Mouse (Mus musculus) kidney, embryonic 14.5 days (tissue): ENCODE measurements around the gene Rsph10b. TPM values are rescaled to one million over a fixed set of nuclear protein-coding genes. Genes with fewer than 3 reads are reported as not detected.
"Not testable (repeated sequence)": the region's sequence is repeated elsewhere in the genome, so short reads cannot be mapped to it uniquely, and the experiment has no call there.

Experiments used
- ATAC-seq: fragments of 200-750 bp; cut with Nextera tagmentation; 2 replicates; pipeline ENCODE4 v1.8.0; 2017; ENCODE audit warnings: moderate number of reproducible peaks, mild to moderate bottlenecking, moderate TSS enrichment, moderate library complexity; ENCODE audit not compliant: low FRiP score, low TSS enrichment
- H3K27ac ChIP-seq: fragments of 300-500 bp; sonication (generic); 2 replicates; pipeline ENCODE4 v1.5.1; 2014; ENCODE audit warnings: low read depth, mild to moderate bottlenecking, low read length, moderate library complexity, mixed read lengths
- H3K27me3 ChIP-seq: fragments of 300-500 bp; sonication (generic); 2 replicates; pipeline ENCODE4 v1.6.1; 2014; ENCODE audit warnings: mild to moderate bottlenecking, low read length; ENCODE audit not compliant: control insufficient read depth, insufficient read depth
- H3K36me3 ChIP-seq: fragments of 300-500 bp; sonication (generic); 2 replicates; pipeline ENCODE4 v1.6.1; 2014; ENCODE audit warnings: low read length, mixed read lengths; ENCODE audit not compliant: control insufficient read depth, insufficient read depth
- H3K4me1 ChIP-seq: fragments of 300-500 bp; sonication (generic); 2 replicates; pipeline ENCODE4 v1.6.1; 2014; ENCODE audit warnings: low read length, mixed read lengths; ENCODE audit not compliant: control insufficient read depth, insufficient read depth
- H3K4me2 ChIP-seq: fragments of 300-500 bp; sonication (generic); replicated peaks from 2 replicates; pipeline ENCODE4 v1.6.1; 2014; ENCODE audit warnings: low read depth, mild to moderate bottlenecking, low read length
- H3K4me3 ChIP-seq: fragments of 300-500 bp; sonication (generic); 2 replicates; pipeline ENCODE4 v1.5.1; 2014; ENCODE audit warnings: mild to moderate bottlenecking, low read length
- H3K9ac ChIP-seq: fragments of 300-500 bp; sonication (generic); 2 replicates; pipeline ENCODE4 v1.6.1; 2014; ENCODE audit warnings: low read depth, mild to moderate bottlenecking, low read length, moderate library complexity
- H3K9me3 ChIP-seq: fragments of 300-500 bp; sonication (generic); 2 replicates; pipeline ENCODE4 v1.6.1; 2016; ENCODE audit warnings: low read length; ENCODE audit not compliant: control insufficient read depth
- WGBS: fragments of 180-500 bp; shearing (Covaris S2); extraction: QIAGEN DNeasy Blood & Tissue Kit; methylation state at CpG from one replicate; pipeline ENCODE4 v1.1.7; 2014; 5-methylcytosine and 5-hydroxymethylcytosine counted together
- polyA plus RNA-seq: library from polyadenylated mRNA; unstranded; fragments of >200 nt; fragmentation: Nextera tagmentation; extraction: Ambion mirVana; gene quantifications from 2 replicates; pipeline ENCODE4 v1.2.1, GENCODE M21; 2014

Gene Rsph10b
- polyA plus RNA-seq, 1 experiment from 2014 or later: 0.68 TPM

DNA sequence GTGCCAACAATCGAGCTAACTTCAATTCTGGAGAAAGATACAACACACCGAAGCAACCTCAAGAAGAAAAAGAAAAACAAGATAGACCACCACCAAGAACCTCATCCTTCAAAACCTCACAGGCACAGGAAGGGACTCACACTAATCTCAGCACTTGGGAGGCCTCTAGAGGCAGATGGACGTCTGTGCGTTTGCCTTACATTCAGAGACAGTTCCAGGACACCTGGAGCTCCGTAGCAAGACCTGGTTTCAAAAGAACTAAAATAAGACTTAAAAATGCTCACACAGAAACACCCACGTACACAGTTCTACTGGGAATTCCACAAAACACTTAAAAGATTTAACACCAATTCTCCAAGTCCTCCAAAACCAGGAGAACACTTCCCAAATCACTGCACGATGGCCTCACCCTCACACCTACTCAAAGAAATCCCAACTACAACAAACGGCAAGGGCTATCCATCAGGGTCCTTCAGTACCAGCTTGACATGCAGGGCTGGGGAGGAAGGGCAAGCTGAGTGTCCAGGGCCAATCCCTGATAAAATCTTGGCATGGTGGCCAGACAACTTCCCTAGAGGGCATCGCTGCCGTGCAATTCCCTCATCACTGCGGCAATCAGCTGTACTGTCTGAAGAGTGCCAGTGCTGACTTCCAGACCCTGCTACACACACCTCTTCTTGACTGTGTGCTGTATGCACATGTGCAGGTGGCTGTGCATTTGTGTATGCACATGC lies 62.0 kb downstream of the Rsph10b start:
- no peaks in the 10 kb centered on the region for H3K27me3 ChIP-seq
- H3K27ac ChIP-seq: no peak overlapping the region

DNA sequence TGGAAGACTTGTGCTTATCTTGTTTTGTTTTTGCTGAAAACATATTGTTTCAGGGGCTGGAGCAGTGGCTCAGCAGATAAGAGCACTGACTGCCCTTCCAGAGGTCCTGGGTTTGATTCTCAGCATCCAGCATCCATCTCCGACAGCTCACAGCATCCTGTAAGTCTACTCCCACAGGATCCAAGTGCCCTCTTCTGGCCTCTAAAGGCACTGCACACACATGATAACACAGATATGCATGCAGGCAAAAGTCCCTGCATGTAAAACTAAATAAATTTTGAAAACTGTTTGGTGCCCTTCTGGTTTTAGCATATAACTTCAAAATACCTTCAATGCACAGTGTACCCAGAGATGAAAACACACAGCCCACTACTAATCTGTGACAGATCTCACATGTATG lies 66.6 kb downstream of the Rsph10b start:
- Histone ChIP-seq H3K27ac (no peak overlapping the region), H3K9me3 (no peaks in the 10 kb centered on the region; the same call in 1 of the 2 replicates), H3K27me3 (no peaks in the 10 kb centered on the region), H3K9ac (no peak overlapping the region), H3K4me3 (no peak overlapping the region), H3K36me3 (peaks cover 82% of the 10 kb centered on the region), H3K4me1 (no peaks in the 10 kb centered on the region), H3K4me2 (no peak overlapping the region)
- ATAC-seq: no peak
- WGBS: 88% methylated on average over 1 of the region's 1 CpGs

More for the DNA sequence above, 62.0 kb downstream of the Rsph10b start:
- no peak for ATAC-seq
- Histone ChIP-seq H3K4me1 (no peaks in the 10 kb centered on the region), H3K9ac (no peak overlapping the region), H3K4me3 (no peak overlapping the region), H3K9me3 (no peaks in the 10 kb centered on the region; the same call in 1 of the 2 replicates), H3K4me2 (no peak overlapping the region), H3K36me3 (peaks cover 87% of the 10 kb centered on the region)
- 65% methylated on average over 11 of the region's 11 CpGs for WGBS

DNA sequence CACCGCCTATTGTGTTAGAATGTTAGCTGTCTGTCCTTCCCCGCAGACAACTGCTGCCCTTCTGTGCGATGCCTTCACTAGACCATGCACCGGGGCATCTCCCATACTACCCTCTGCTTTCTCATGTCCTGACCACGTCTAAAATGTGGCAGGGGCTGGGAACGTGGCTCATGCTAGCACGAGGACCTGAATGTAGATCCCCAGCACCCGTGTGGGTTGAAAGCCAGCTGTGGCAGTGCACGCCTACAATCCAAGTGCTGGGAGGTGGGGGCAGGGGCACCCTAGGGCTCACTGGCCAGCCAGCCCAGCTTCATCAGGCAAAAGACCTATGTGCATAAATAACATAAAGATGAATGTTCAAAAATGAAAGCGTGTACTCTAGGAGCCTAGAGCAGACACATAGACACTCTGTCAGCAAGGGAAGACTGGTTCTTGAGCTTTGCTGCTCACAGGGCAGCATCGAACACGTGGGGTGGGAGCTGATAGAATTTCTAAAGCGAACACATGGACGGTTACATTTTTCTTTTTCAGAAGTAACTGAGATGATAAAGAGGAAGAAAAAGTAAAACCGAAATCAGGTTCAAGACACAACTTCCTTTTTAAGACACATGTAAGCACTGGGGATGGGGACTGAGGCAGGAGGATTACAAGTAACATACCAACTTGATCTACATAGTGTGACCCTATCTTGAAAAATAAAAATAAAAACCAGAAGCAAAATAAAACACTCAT lies 69.8 kb downstream of the Rsph10b start:
- no peak overlapping the region for H3K27ac ChIP-seq
- H3K4me2 ChIP-seq: no peak overlapping the region
- H3K9me3 ChIP-seq: no peaks in the 10 kb centered on the region; the same call in 1 of the 2 replicates
- no peak overlapping the region for H3K9ac ChIP-seq
- no peak overlapping the region for H3K4me3 ChIP-seq
- H3K4me1 ChIP-seq: no peaks in the 10 kb centered on the region
- no peak for ATAC-seq
- no peaks in the 10 kb centered on the region for H3K27me3 ChIP-seq
- WGBS: 93% methylated on average over 15 of the region's 15 CpGs
- H3K36me3 ChIP-seq: peaks cover 82% of the 10 kb centered on the region

DNA sequence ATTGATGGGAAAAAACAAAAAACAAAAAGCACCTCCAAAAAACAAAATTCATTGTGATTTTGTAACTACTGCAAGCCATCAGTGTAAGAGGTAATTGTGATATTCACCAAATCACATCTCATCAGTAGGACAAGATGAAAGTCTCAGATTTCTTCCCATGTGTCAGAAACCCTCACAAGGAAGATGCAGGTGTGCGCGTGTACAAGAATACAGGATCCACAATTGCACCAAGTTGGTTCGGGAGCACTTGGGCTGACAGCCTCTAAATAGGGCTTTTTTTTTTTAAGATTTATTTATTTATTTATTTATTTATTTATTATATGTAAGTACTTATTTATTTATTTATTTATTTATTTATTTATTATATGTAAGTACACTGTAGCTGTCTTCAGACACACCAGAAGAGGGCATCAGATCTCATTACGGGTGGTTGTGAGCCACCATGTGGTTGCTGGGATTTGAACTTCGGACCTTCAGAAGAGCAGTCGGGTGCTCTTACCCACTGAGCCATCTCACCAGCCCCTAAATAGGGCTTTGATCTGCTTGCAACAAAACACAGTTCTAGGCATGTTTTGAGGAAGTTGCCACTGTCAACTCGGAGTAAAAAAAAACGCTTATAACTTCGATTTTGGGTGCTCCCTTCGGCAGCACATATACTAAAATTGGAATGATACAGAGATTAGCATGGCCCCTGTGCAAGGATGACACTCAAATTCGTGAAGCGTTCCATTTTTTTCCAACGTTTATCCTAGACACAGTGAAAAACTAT lies 80.7 kb downstream of the Rsph10b start:
- H3K9ac ChIP-seq: peak overlapping the region; percentile 86; the same call in 1 of the 2 replicates
- not testable (repeated sequence) for ATAC-seq, H3K27ac ChIP-seq, H3K9me3 ChIP-seq, H3K4me1 ChIP-seq, H3K27me3 ChIP-seq
- WGBS: 62% methylated on average over 12 of the region's 13 CpGs
- H3K36me3 ChIP-seq: peaks cover 37% of the 10 kb centered on the region
- peak overlapping the region; percentile 74; the same call in 1 of the 2 replicates for H3K4me3 ChIP-seq
- H3K4me2 ChIP-seq: peak overlapping the region; percentile 60

DNA sequence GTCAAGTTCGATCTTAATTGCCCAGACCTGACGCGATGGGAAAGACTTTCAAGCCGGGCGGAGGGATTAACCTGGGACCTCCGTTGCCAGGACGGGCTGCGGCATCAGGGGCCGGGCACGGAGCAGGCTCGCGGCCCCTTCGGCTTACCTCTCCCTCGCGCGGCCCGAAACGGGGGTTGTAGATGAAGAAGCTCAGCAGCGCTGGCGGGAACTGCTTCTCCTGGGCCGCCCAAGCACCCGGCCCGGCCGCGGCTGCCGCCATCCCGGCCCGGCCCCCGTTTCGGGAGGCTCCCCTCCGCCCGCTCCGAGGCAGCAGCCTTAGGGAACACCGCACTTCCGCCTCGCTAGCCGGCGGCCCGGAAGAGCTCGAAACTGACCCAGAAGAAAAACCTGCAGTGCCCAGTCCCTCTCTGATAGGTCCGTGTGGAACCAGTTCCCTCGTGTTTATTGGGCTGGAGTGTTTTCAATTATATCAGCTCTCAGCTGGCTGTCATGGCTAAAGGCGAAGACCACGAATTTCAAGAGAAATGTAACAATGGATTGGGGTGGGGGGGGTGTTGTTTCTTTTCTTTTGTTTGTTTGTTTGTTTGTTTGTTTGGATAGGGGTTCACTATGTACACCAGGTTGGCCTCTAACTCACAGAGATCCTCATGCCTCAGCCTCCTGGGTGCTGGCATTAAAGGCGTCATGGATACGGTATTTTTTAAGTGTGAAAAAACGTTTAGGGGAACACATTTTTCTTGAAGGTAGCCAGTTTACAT lies 81.9 kb downstream of the Rsph10b start, which contains the start of gene Ccz1:
TSS of gene Ccz1 (minus strand) at position 327 of the 761 bp plus-strand sequence.
- peak within 1 kb of the TSS; percentile 74 for H3K4me3 ChIP-seq

DNA sequence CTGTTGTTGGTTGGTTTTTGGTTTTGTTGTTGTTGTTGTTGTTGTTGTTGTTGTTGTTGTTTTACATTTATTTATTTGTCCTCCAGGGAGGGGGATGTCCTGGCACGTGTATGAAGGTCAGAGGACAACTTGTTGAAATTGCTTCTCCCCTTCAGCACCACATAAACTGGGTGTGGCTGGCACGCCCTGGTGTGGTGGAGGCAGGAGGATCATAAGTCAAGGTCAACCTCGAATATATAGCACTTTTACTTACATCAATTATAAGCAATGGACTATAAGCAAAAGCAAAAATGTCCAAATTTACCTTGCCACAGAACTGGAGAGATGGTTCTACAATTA lies 82.4 kb downstream of the Rsph10b start:
- Histone ChIP-seq H3K4me2 (peak overlapping the region; percentile 34; the same call in 1 of the 2 replicates), H3K4me3 (peak overlapping the region; percentile 74; the same call in 1 of the 2 replicates), H3K4me1 (no peaks in the 10 kb centered on the region), H3K36me3 (peaks cover 24% of the 10 kb centered on the region), H3K9ac (no peak overlapping the region), H3K27me3 (no peaks in the 10 kb centered on the region), H3K27ac (no peak overlapping the region), H3K9me3 (no peaks in the 10 kb centered on the region)
- 78% methylated on average over 3 of the region's 3 CpGs for WGBS
- no peak for ATAC-seq

More for the DNA sequence above, 81.9 kb downstream of the Rsph10b start, which contains the start of gene Ccz1:
- no peaks in the 10 kb centered on the region for H3K27me3 ChIP-seq
- 3% methylated on average over 47 of the region's 47 CpGs for WGBS
- peak within 1 kb of the TSS; percentile 60 for H3K4me2 ChIP-seq
- peak within 1 kb of the TSS; percentile 53; the same call in 1 of the 2 replicates for H3K27ac ChIP-seq
- peaks cover 25% of the 10 kb centered on the region for H3K36me3 ChIP-seq
- H3K9ac ChIP-seq: peak within 1 kb of the TSS; percentile 86
- peak; percentile 99 for ATAC-seq
- H3K4me1 ChIP-seq: no peaks in the 10 kb centered on the region
- no peaks in the 10 kb centered on the region for H3K9me3 ChIP-seq

DNA sequence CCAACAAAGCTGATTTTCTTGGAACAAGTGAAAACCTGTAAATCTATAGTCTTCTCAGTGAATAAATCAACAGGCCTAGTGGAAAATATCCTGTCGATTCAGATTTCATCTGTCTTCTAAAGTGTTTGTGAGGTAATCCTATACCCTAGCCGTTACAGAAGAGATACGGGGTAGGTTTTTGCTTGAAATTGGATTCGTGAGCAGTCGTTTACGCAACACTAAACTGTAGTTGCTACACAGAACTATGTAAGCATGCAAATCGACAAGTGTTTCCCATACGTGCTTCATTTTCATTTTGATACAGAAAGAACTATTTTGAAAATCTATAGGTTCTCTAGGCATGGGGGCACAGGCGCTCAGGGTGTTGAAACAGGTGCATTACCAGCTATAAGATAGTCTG lies 83.0 kb downstream of the Rsph10b start:
- no peaks in the 10 kb centered on the region for H3K4me1 ChIP-seq
- no peaks in the 10 kb centered on the region for H3K27me3 ChIP-seq
- 56% methylated on average over 9 of the region's 9 CpGs for WGBS
- no peak overlapping the region for H3K4me3 ChIP-seq
- no peak overlapping the region for H3K27ac ChIP-seq
- no peak overlapping the region for H3K4me2 ChIP-seq
- no peak overlapping the region for H3K9ac ChIP-seq
- no peak for ATAC-seq
- H3K36me3 ChIP-seq: peaks cover 18% of the 10 kb centered on the region
- H3K9me3 ChIP-seq: no peaks in the 10 kb centered on the region

DNA sequence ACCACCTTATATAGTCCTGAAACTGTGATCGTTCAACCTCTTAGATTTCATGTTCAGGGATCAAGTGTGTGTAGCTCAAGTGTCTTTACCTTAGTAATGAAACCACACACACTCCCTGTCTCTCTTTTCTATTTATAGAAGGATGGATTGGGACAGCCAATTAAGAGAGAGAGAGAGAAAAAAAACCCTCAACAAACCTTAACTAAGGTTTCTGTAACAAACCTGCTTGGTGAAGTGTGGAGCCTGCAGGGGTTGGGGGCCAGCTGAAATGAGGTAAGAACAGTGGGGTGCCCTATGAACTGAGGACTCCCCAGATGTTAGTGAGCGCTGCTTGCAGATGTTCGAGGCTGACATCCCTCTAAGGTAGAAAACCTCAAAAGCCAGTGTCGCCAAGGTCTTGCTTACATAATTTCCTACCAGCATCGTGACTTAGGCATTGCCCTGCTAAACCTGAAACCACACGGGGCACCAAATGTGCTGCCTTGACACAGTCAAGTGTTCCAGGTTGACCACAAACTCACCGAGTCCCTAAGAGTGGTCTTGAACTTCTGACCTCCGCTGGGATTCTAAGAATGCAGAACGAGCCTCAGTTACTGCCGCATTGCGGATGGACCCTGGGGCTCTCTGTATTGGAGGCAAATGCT lies 93.9 kb downstream of the Rsph10b start, which contains the start of gene Ocm:
TSS of gene Ocm (minus strand) at position 51 of the 644 bp plus-strand sequence.
- Histone ChIP-seq H3K4me1 (no peaks in the 10 kb centered on the region), H3K27ac (no peak within 1 kb of the TSS), H3K9ac (no peak within 1 kb of the TSS), H3K27me3 (no peaks in the 10 kb centered on the region), H3K36me3 (no peaks in the 10 kb centered on the region), H3K4me3 (no peak within 1 kb of the TSS), H3K9me3 (no peaks in the 10 kb centered on the region), H3K4me2 (no peak within 1 kb of the TSS)
- ATAC-seq: no peak
- 64% methylated on average over 11 of the region's 11 CpGs for WGBS
